Mouse (Mus musculus) ES-E14 (cell line): ENCODE results near the gene Lca5.

Experiments used
- HCFC1 ChIP-seq: IDR thresholded peaks from 2 replicates; pipeline ENCODE4 v1.6.1; 2012; ENCODE audit warnings: low read length, inconsistent platforms, borderline replicate concordance; ENCODE audit not compliant: insufficient read depth
- ZC3H11A ChIP-seq: IDR thresholded peaks from 2 replicates; pipeline ENCODE4 v1.6.1; 2012; ENCODE audit warnings: low read depth, mild to moderate bottlenecking, inconsistent platforms, low read length, borderline replicate concordance
- ZNF384 ChIP-seq: IDR thresholded peaks from 2 replicates; pipeline ENCODE4 v1.6.1; 2012; ENCODE audit warnings: low read depth, low read length, inconsistent platforms

DNA sequence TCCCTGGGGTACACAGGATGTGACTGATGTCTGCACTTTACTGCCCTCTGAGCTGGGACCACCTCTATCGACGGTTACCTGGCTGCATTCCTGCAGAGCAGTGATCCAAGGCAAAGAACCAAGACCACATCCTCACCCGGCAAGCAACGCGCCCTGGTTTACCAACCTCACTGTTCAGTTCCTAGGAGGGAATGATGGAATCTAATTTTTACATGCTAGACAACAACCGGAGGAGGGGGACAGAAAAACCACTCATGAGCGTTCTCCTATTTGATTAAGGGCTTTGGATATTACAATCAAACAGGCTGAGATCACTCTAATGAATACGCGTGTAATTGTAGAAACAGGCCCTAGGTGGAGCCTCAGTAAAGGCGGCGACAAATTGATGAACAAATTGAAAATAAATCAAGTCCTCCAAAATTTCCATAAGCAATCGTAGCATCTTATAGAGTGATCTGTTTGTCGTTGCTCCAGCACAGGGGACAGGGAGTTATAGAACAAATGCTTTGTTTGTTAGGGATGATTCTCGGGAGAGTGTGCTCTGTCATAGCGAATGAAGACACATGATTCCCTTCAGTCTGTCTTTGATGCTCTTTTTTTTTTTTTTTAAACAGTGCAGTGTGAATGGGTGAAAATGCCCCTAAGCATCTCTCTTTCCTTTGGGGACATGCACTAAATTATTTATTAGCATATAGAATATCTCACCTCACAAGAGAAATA lies 47.7 kb upstream of the Lca5 start:
- TF ChIP-seq ZNF384 (0 out of 2 replicates have a peak, but pooled peaks have one; percentile 31), ZC3H11A (no peak), HCFC1 (no peak)
